In genomic region chr6:6335251-6335650, GRCm38 (mm10) we compare ENCODE assay signal across 23 mouse cellular contexts.
DNase-seq lines count a peak whose midpoint lies in the region; ATAC-seq lines count a peak whose summit lies in the region.
"Had no signal": no experiment of that assay in that cellular context is flagged by ENCODE, and none has a peak within 500 bp of the region (broad histone marks: within the 10 kb centered on the region; RNA-seq: fewer than 3 reads in every experiment).

No protein-coding gene starts in this region.

- peak; percentile 61; the same call in 1 of the 2 replicates for ATAC-seq in hindbrain, embryonic 13.5 days (ENCODE audit: low FRiP score)
- peak; percentile 77; the same call in 1 of the 2 replicates for ATAC-seq in limb, embryonic 13.5 days (ENCODE audit: low FRiP score, low read depth)
- ATAC-seq in kidney, embryonic 15.5 days (replicated peaks; ENCODE audit: low FRiP score) = no peak
- ATAC-seq: CD4-positive, CD25-positive, alpha-beta regulatory T cell, adult 4 months; intestine, embryonic 15.5 days; lung, postnatal 0 days had no signal

- 43% methylated on average over 8 of the region's 8 CpGs for WGBS in hindbrain, embryonic 13.5 days
- WGBS in hindbrain, embryonic 10.5 days = 77% methylated on average over 8 of the region's 8 CpGs
- 30% methylated on average over 8 of the region's 8 CpGs for WGBS in limb, embryonic 13.5 days
- 83% methylated on average over 8 of the region's 8 CpGs for WGBS in kidney, embryonic 15.5 days

- H3K9me3 ChIP-seq in hindbrain, embryonic 13.5 days = 0 out of 2 replicates have a peak, but pooled peaks cover 3% of the 10 kb centered on the region
- H3K9me3 ChIP-seq in hindbrain, embryonic 10.5 days = no peaks in the 10 kb centered on the region
- H3K9me3 ChIP-seq in limb, embryonic 13.5 days = peaks cover 17% of the 10 kb centered on the region
- H3K9me3 ChIP-seq in kidney, embryonic 15.5 days (replicated peaks) = 0 out of 2 replicates have a peak, but pooled peaks cover 5% of the 10 kb centered on the region
- H3K9me3 ChIP-seq: embryonic facial prominence, embryonic 12.5 days; G1E; intestine, embryonic 15.5 days; stomach, embryonic 15.5 days had no signal

- no peak overlapping the region for H3K9ac ChIP-seq in hindbrain, embryonic 13.5 days
- H3K9ac ChIP-seq in limb, embryonic 13.5 days = no peak overlapping the region
- H3K9ac ChIP-seq in kidney, embryonic 15.5 days = no peak overlapping the region
- H3K9ac ChIP-seq: embryonic facial prominence, embryonic 12.5 days; heart, embryonic 13.5 days; intestine, embryonic 15.5 days; liver, embryonic 14.5 days; stomach, embryonic 15.5 days had no signal

- H3K27ac ChIP-seq in hindbrain, embryonic 13.5 days = no peak overlapping the region
- no peak overlapping the region for H3K27ac ChIP-seq in hindbrain, embryonic 10.5 days
- no peak overlapping the region for H3K27ac ChIP-seq in limb, embryonic 13.5 days
- no peak overlapping the region for H3K27ac ChIP-seq in kidney, embryonic 15.5 days
- H3K27ac ChIP-seq: embryonic facial prominence, embryonic 12.5 days; heart, embryonic 13.5 days; intestine, embryonic 15.5 days; liver, embryonic 14.5 days; stomach, embryonic 15.5 days had no signal

- DNase-seq in embryo, embryonic 11 days = peak; percentile 25
- no peak for DNase-seq in embryo, embryonic 9.5 days (ENCODE audit: extremely low spot score)
- DNase-seq in hindbrain, embryonic 10.5 days (ENCODE audit: low spot score) = no peak
- peak; percentile 9 for DNase-seq in MN1 (ENCODE audit: low spot score)
- DNase-seq in heart, adult 9 months (ENCODE audit: low spot score in 2 of 2) = no peak
- DNase-seq: cerebellum, adult 11 months; cerebellum, postnatal 25 days; heart, postnatal 36 days; kidney, postnatal 10 days; right cerebral cortex, postnatal 14 days; thymus, adult 2 months had no signal

- no peaks in the 10 kb centered on the region for H3K36me3 ChIP-seq in hindbrain, embryonic 13.5 days
- no peaks in the 10 kb centered on the region for H3K36me3 ChIP-seq in hindbrain, embryonic 10.5 days
- H3K36me3 ChIP-seq in limb, embryonic 13.5 days = no peaks in the 10 kb centered on the region
- no peaks in the 10 kb centered on the region for H3K36me3 ChIP-seq in kidney, embryonic 15.5 days
- H3K36me3 ChIP-seq: embryonic facial prominence, embryonic 12.5 days; G1E; heart, embryonic 13.5 days; intestine, embryonic 15.5 days; stomach, embryonic 15.5 days had no signal

- no peaks in the 10 kb centered on the region for H3K27me3 ChIP-seq in hindbrain, embryonic 13.5 days
- no peaks in the 10 kb centered on the region for H3K27me3 ChIP-seq in hindbrain, embryonic 10.5 days (ENCODE audit: insufficient read depth, poor library complexity, severe bottlenecking)
- 0 out of 2 replicates have a peak, but pooled peaks cover 12% of the 10 kb centered on the region for H3K27me3 ChIP-seq in limb, embryonic 13.5 days
- H3K27me3 ChIP-seq in kidney, embryonic 15.5 days = no peaks in the 10 kb centered on the region
- H3K27me3 ChIP-seq: heart, embryonic 13.5 days; intestine, embryonic 15.5 days; stomach, embryonic 15.5 days had no signal

- 0 out of 2 replicates have a peak, but pooled peaks cover 3% of the 10 kb centered on the region for H3K4me1 ChIP-seq in hindbrain, embryonic 13.5 days (replicated peaks)
- no peaks in the 10 kb centered on the region for H3K4me1 ChIP-seq in hindbrain, embryonic 10.5 days (replicated peaks)
- no peaks in the 10 kb centered on the region; the same call in 1 of the 2 replicates for H3K4me1 ChIP-seq in limb, embryonic 13.5 days
- no peaks in the 10 kb centered on the region for H3K4me1 ChIP-seq in kidney, embryonic 15.5 days
- H3K4me1 ChIP-seq: heart, embryonic 13.5 days; intestine, embryonic 15.5 days; stomach, embryonic 15.5 days had no signal

- no peak overlapping the region for H3K4me2 ChIP-seq in hindbrain, embryonic 13.5 days
- no peak overlapping the region for H3K4me2 ChIP-seq in limb, embryonic 13.5 days (replicated peaks)
- no peak overlapping the region for H3K4me2 ChIP-seq in kidney, embryonic 15.5 days
- H3K4me2 ChIP-seq: embryonic facial prominence, embryonic 12.5 days; heart, embryonic 13.5 days; intestine, embryonic 15.5 days; stomach, embryonic 15.5 days had no signal

- no peak overlapping the region for H3K4me3 ChIP-seq in hindbrain, embryonic 13.5 days
- H3K4me3 ChIP-seq in hindbrain, embryonic 10.5 days = no peak overlapping the region
- H3K4me3 ChIP-seq in limb, embryonic 13.5 days = no peak overlapping the region
- no peak overlapping the region for H3K4me3 ChIP-seq in kidney, embryonic 15.5 days (replicated peaks)
- H3K4me3 ChIP-seq: embryonic facial prominence, embryonic 12.5 days; heart, embryonic 13.5 days; intestine, embryonic 15.5 days; myocyte; stomach, embryonic 15.5 days had no signal

Comparison
In these comparisons a context has a peak if more than half of its experiments do, and no peak if none do; other contexts are left out.
1. DNase-seq: peak in embryo, embryonic 11 days (single experiment) and MN1 (single experiment); none in embryo, embryonic 9.5 days (single experiment), hindbrain, embryonic 10.5 days (single experiment) and heart, adult 9 months (0 of 2).